Mouse (Mus musculus) cerebellum, postnatal 25 days (tissue): ENCODE data around the gene Lce1a2.

ENCODE experiments used
- DNase-seq, 2 experiments: peaks; one replicate each; pipeline ENCODE4 v3.0.0; 2021; ENCODE audit warnings: mixed read lengths in 2 of 2

Gene Lce1a2

GRCm38 (mm10) chr3:92670215-92670614, at the start of gene Lce1a2:
Gene Lce1a2, minus strand, starts transcription at chr3:92670315.
- no peak for DNase-seq

- no peak for DNase-seq
Measured at GRCm38 (mm10) chr3:92715122-92715521, 45.0 kb upstream of the Lce1a2 start.

GRCm38 (mm10) chr3:92708974-92709373, 38.9 kb upstream of the Lce1a2 start, which contains the start of gene Lce1e:
Gene Lce1e, minus strand, starts transcription at chr3:92709074.
- no peak for DNase-seq

GRCm38 (mm10) chr3:92694613-92695012, 24.5 kb upstream of the Lce1a2 start:
- no peak for DNase-seq

- DNase-seq = no peak
Measured at GRCm38 (mm10) chr3:92691688-92692087, 21.6 kb upstream of the Lce1a2 start.

GRCm38 (mm10) chr3:92689154-92689553, 19.0 kb upstream of the Lce1a2 start:
- DNase-seq = peak; percentile 28 to 64

GRCm38 (mm10) chr3:92687110-92687509, 17.0 kb upstream of the Lce1a2 start, which contains the start of gene Lce1d:
Gene Lce1d, minus strand, starts transcription at chr3:92687210.
- DNase-seq = no peak

- no peak for DNase-seq
Measured at GRCm38 (mm10) chr3:92678947-92679346, 8.8 kb upstream of the Lce1a2 start, which contains the start of gene Lce1c. Gene Lce1c, plus strand, starts transcription at chr3:92679247.

- DNase-seq = no peak
Measured at GRCm38 (mm10) chr3:92656826-92657225, 13.3 kb downstream of the Lce1a2 start, which contains the start of gene Lce1b. Gene Lce1b, minus strand, starts transcription at chr3:92656926.

- DNase-seq = no peak
Measured at GRCm38 (mm10) chr3:92648207-92648606, 21.9 kb downstream of the Lce1a2 start, which contains the start of gene Lce1a1. Gene Lce1a1, minus strand, starts transcription at chr3:92648307.

- DNase-seq = no peak
Measured at GRCm38 (mm10) chr3:92639854-92640253, 30.3 kb downstream of the Lce1a2 start.

GRCm38 (mm10) chr3:92638653-92638991, 31.5 kb downstream of the Lce1a2 start:
- DNase-seq = no peak

- DNase-seq = no peak
Measured at GRCm38 (mm10) chr3:92637745-92638652, 32.1 kb downstream of the Lce1a2 start.

GRCm38 (mm10) chr3:92621560-92621959, 48.6 kb downstream of the Lce1a2 start, which contains the start of gene Lce6a:
Gene Lce6a, minus strand, starts transcription at chr3:92621660.
- DNase-seq = no peak
